ENCODE assay signal across 11 mouse cellular contexts in the genomic region with DNA sequence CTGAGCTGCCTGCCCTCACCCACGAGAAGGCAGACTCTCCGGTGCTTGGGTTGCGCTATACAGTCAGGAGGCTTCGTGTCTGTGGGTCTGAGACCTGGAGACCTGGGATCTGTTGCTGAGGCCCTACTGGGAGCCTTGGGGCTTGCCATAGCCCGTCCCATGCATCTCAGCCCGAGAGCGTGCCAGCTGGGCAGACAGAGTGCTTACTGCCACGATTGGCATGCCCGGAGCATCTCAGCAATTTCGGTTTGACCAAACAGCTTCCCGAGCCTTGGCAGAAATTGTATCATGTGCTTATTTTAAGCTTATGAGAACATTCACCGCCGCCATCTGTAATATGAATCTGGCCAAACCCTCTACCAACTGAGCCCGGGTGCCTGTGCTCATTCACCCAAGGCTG. TPM values are rescaled to one million over a fixed set of nuclear protein-coding genes. Genes with fewer than 3 reads are reported as not detected.
DNase-seq lines count a peak whose midpoint lies in the region; ATAC-seq and TF ChIP-seq lines count a peak whose summit lies in the region.
"Had no signal": no experiment of that assay in that cellular context is flagged by ENCODE, and none has a peak within 500 bp of the region (broad histone marks: within the 10 kb centered on the region; RNA-seq: fewer than 3 reads in every experiment).

No protein-coding gene starts in this region.

- H3K36me3 ChIP-seq in liver, embryonic 11.5 days (ENCODE audit: control insufficient read depth, insufficient read depth, low read length), result no peaks in the 10 kb centered on the region
- H3K36me3 ChIP-seq in liver, postnatal 0 days (replicated peaks; ENCODE audit: insufficient read depth, low read length), result no peaks in the 10 kb centered on the region
- H3K36me3 ChIP-seq in heart, embryonic 14.5 days (ENCODE audit: control insufficient read depth, insufficient read depth, low read length), result no peaks in the 10 kb centered on the region

- no peak for TF ChIP-seq CTCF in liver, postnatal 0 days (IDR thresholded peaks at IDR 0.05; ENCODE audit: low read depth)

- H3K27ac ChIP-seq in liver, embryonic 11.5 days (ENCODE audit: low read depth, low read length), result no peak overlapping the region
- no peak overlapping the region for H3K27ac ChIP-seq in liver, postnatal 0 days (ENCODE audit: low read depth)
- H3K27ac ChIP-seq in heart, embryonic 14.5 days (replicated peaks in 1 of 2; ENCODE audit: control insufficient read depth in 1 of 2, insufficient read depth in 1 of 2, low read depth in 2 of 2, low read length in 2 of 2), result peak overlapping the region in 1 of 2 experiments; percentile 70; a peak in 2 of 4 replicates
- H3K27ac ChIP-seq: kidney, postnatal 0 days had no signal

- no peak overlapping the region for H3K4me3 ChIP-seq in liver, embryonic 11.5 days (ENCODE audit: low read depth, low read length)
- H3K4me3 ChIP-seq in liver, postnatal 0 days (ENCODE audit: low read depth, low read length), result no peak overlapping the region
- no peak overlapping the region for H3K4me3 ChIP-seq in heart, embryonic 14.5 days (ENCODE audit: control insufficient read depth in 1 of 2, insufficient read depth in 1 of 2, low read depth in 1 of 2, low read length in 2 of 2)
- H3K4me3 ChIP-seq: megakaryocyte, embryonic 14.5 days had no signal

- TF ChIP-seq EP300 in liver, postnatal 0 days (IDR thresholded peaks at IDR 0.05; ENCODE audit: low read depth), result no peak

- peaks cover 35% of the 10 kb centered on the region for H3K4me1 ChIP-seq in liver, embryonic 11.5 days (replicated peaks; ENCODE audit: control insufficient read depth, insufficient read depth, low read length)
- peaks cover 16% of the 10 kb centered on the region for H3K4me1 ChIP-seq in liver, postnatal 0 days (ENCODE audit: insufficient read depth)
- H3K4me1 ChIP-seq in heart, embryonic 14.5 days (ENCODE audit: control insufficient read depth in 2 of 2, insufficient read depth in 2 of 2, low read length in 2 of 2), result peaks cover 19 to 35% of the 10 kb centered on the region in 2 experiments

- 92% methylated on average over 14 of the region's 14 CpGs for WGBS in liver, embryonic 11.5 days
- WGBS in liver, postnatal 0 days (ENCODE audit: insufficient replicate concordance), result 89% methylated on average over 14 of the region's 14 CpGs
- WGBS in heart, embryonic 14.5 days, result 84% methylated on average over 14 of the region's 14 CpGs

- no peak for ATAC-seq in liver, embryonic 11.5 days (replicated peaks; ENCODE audit: low FRiP score)
- ATAC-seq in liver, postnatal 0 days, result no peak
- no peak for ATAC-seq in heart, embryonic 14.5 days (ENCODE audit: insufficient number of reproducible peaks, insufficient read depth, low FRiP score, low read depth)

- no peaks in the 10 kb centered on the region for H3K9me3 ChIP-seq in liver, embryonic 11.5 days (ENCODE audit: control insufficient read depth, low read length)
- H3K9me3 ChIP-seq in liver, postnatal 0 days (ENCODE audit: low read length), result no peaks in the 10 kb centered on the region
- no peaks in the 10 kb centered on the region for H3K9me3 ChIP-seq in heart, embryonic 14.5 days (ENCODE audit: control insufficient read depth, low read length)
- H3K9me3 ChIP-seq: megakaryocyte, embryonic 14.5 days had no signal

- 0 out of 2 replicates have a peak overlapping the region, but pooled peaks have one; percentile 57 for H3K9ac ChIP-seq in liver, embryonic 11.5 days (ENCODE audit: low read depth, low read length)
- no peak overlapping the region for H3K9ac ChIP-seq in liver, postnatal 0 days (replicated peaks)
- H3K9ac ChIP-seq in heart, embryonic 14.5 days (ENCODE audit: low read length), result peak overlapping the region; percentile 18; the same call in 1 of the 2 replicates

- no peaks in the 10 kb centered on the region; the same call in 1 of the 2 replicates for H3K27me3 ChIP-seq in liver, embryonic 11.5 days (replicated peaks; ENCODE audit: control insufficient read depth, insufficient read depth, low read length)
- H3K27me3 ChIP-seq in liver, postnatal 0 days (ENCODE audit: insufficient read depth, low read length), result no peaks in the 10 kb centered on the region
- H3K27me3 ChIP-seq in heart, embryonic 14.5 days (ENCODE audit: control insufficient read depth, insufficient read depth, low read length), result 0 out of 2 replicates have a peak, but pooled peaks cover 5% of the 10 kb centered on the region

- DNase-seq in liver, embryonic 11.5 days (ENCODE audit: low spot score), result no peak
- DNase-seq in liver, postnatal 0 days, result no peak
- DNase-seq in cerebellum, adult 9-11 months, result peak; percentile 82
- DNase-seq in skeletal muscle tissue, adult 2 months (ENCODE audit: low read depth, low spot score), result peak; percentile 94
- no peak for DNase-seq in thymus, postnatal 0 days (ENCODE audit: low spot score)
- no peak for DNase-seq in kidney, adult 9 months
- DNase-seq in frontal cortex, adult 2 months (ENCODE audit: extremely low spot score in 1 of 2, low spot score in 1 of 2), result no peak
- DNase-seq: embryo, embryonic 11 days had no signal

- H3K4me2 ChIP-seq in liver, embryonic 11.5 days, result no peak overlapping the region
- H3K4me2 ChIP-seq in liver, postnatal 0 days (ENCODE audit: low read depth, low read length), result no peak overlapping the region
- no peak overlapping the region for H3K4me2 ChIP-seq in heart, embryonic 14.5 days (ENCODE audit: low read length)

RNA-seq across cellular contexts. Expression of gene Ip6k3, which starts 13.3 kb away (rescaled TPM):
- 0.11 TPM in 1 of 2 replicates, not detected in the other for polyA plus RNA-seq in liver, embryonic 11.5 days (2014; fragmentation: Nextera tagmentation; extraction: Ambion mirVana)
- polyA plus RNA-seq in liver, postnatal 0 days (2015; fragmentation: Nextera tagmentation; extraction: Ambion mirVana), result 0.06 and 0.34 TPM in 2 replicates
- 0.22 and 0.32 TPM in 2 replicates for polyA plus RNA-seq in heart, embryonic 14.5 days (2014; fragmentation: Nextera tagmentation; extraction: Ambion mirVana)
- polyA plus RNA-seq in thymus, postnatal 0 days (2015; fragmentation: Nextera tagmentation; extraction: Ambion mirVana), result 0.46 and 0.49 TPM in 2 replicates
- 1.1 and 1.3 TPM in 2 replicates for polyA plus RNA-seq in frontal cortex, adult 2 months (2012; rRNA removed)

RNA-seq across cellular contexts. Expression of gene Uqcc2, which starts 20.5 kb away (rescaled TPM):
- 386 and 413 TPM in 2 replicates for polyA plus RNA-seq in liver, embryonic 11.5 days (2014; fragmentation: Nextera tagmentation; extraction: Ambion mirVana)
- polyA plus RNA-seq in liver, postnatal 0 days (2015; fragmentation: Nextera tagmentation; extraction: Ambion mirVana), result 101 and 107 TPM in 2 replicates
- polyA plus RNA-seq in heart, embryonic 14.5 days (2014; fragmentation: Nextera tagmentation; extraction: Ambion mirVana), result 307 and 339 TPM in 2 replicates
- 266 and 304 TPM in 2 replicates for polyA plus RNA-seq in thymus, postnatal 0 days (2015; fragmentation: Nextera tagmentation; extraction: Ambion mirVana)
- polyA plus RNA-seq in frontal cortex, adult 2 months (2012; rRNA removed), result 327 and 355 TPM in 2 replicates

RNA-seq across cellular contexts. Expression of gene Lemd2, which starts 50.0 kb away (rescaled TPM):
- 11.6 and 13.4 TPM in 2 replicates for polyA plus RNA-seq in liver, embryonic 11.5 days (2014; fragmentation: Nextera tagmentation; extraction: Ambion mirVana)
- polyA plus RNA-seq in liver, postnatal 0 days (2015; fragmentation: Nextera tagmentation; extraction: Ambion mirVana), result 4.7 and 5.2 TPM in 2 replicates
- 9.1 and 12.8 TPM in 2 replicates for polyA plus RNA-seq in heart, embryonic 14.5 days (2014; fragmentation: Nextera tagmentation; extraction: Ambion mirVana)
- 11.1 and 13.8 TPM in 2 replicates for polyA plus RNA-seq in thymus, postnatal 0 days (2015; fragmentation: Nextera tagmentation; extraction: Ambion mirVana)
- polyA plus RNA-seq in frontal cortex, adult 2 months (2012; rRNA removed), result 68.2 and 68.7 TPM in 2 replicates

Comparison
In these comparisons a context has a peak if more than half of its experiments do, and no peak if none do; other contexts are left out.
1. DNase-seq: peak in cerebellum, adult 9-11 months (single experiment) and skeletal muscle tissue, adult 2 months (single experiment); none in liver, embryonic 11.5 days (single experiment), liver, postnatal 0 days (single experiment), thymus, postnatal 0 days (single experiment), kidney, adult 9 months (single experiment) and frontal cortex, adult 2 months (0 of 2).